Mouse (Mus musculus): ENCODE measurements around the gene Gm44502. TPM values are rescaled to one million over a fixed set of nuclear protein-coding genes. Genes with fewer than 3 reads are reported as not detected.
"Not testable (repeated sequence)": the region's sequence is repeated elsewhere in the genome, so short reads cannot be mapped to it uniquely, and the experiment has no call there.

Gene Gm44502
- total RNA-seq, 2 experiments from 2014 or later = not detected

GRCm38 (mm10) chr15:89454857-89455256 is 25.4 kb upstream of the Gm44502 start:
- DNase-seq (ENCODE audit: low spot score in 2 of 2) = no peak

GRCm38 (mm10) chr15:89453865-89454478 is 24.5 kb upstream of the Gm44502 start, which contains the start of gene Mapk8ip2:
Mapk8ip2 (plus strand) TSS chr15:89453913.
- DNase-seq (ENCODE audit: low spot score in 2 of 2) = peak in 1 of 2 experiments; percentile 67

- no peak for DNase-seq (ENCODE audit: low spot score in 2 of 2)
These were observed 23.7 kb upstream of the Gm44502 start for GRCm38 (mm10) chr15:89452906-89453864.

GRCm38 (mm10) chr15:89442486-89443070 is 13.1 kb upstream of the Gm44502 start:
- no peak for DNase-seq (ENCODE audit: low spot score in 2 of 2)

GRCm38 (mm10) chr15:89435878-89436277 is 6.4 kb upstream of the Gm44502 start:
- no peak for DNase-seq (ENCODE audit: low spot score in 2 of 2)

- DNase-seq (ENCODE audit: low spot score in 2 of 2) = no peak
These were observed 4.6 kb upstream of the Gm44502 start for GRCm38 (mm10) chr15:89434136-89434535.

GRCm38 (mm10) chr15:89432946-89433345 is 3.5 kb upstream of the Gm44502 start:
- DNase-seq (ENCODE audit: low spot score in 2 of 2) = no peak

- DNase-seq (ENCODE audit: low spot score in 2 of 2) = no peak
These were observed 2.3 kb upstream of the Gm44502 start for GRCm38 (mm10) chr15:89431806-89432205.

- DNase-seq (ENCODE audit: low spot score in 2 of 2) = no peak
These were observed 1.8 kb upstream of the Gm44502 start for GRCm38 (mm10) chr15:89431271-89431670.

- not testable (repeated sequence) for DNase-seq (ENCODE audit: low spot score in 2 of 2)
These were observed 1.3 kb upstream of the Gm44502 start for GRCm38 (mm10) chr15:89430771-89431170.

GRCm38 (mm10) chr15:89430341-89430740 is 845 bp upstream of the Gm44502 start:
- no peak for DNase-seq (ENCODE audit: low spot score in 2 of 2)

- no peak for DNase-seq (ENCODE audit: low spot score in 2 of 2)
These were observed 610 bp downstream of the Gm44502 start for GRCm38 (mm10) chr15:89428821-89429351.

- DNase-seq (ENCODE audit: low spot score in 2 of 2) = no peak
These were observed 1.2 kb downstream of the Gm44502 start for GRCm38 (mm10) chr15:89428136-89428790.

GRCm38 (mm10) chr15:89426716-89427115 is 2.8 kb downstream of the Gm44502 start:
- no peak for DNase-seq (ENCODE audit: low spot score in 2 of 2)

GRCm38 (mm10) chr15:89425711-89426121 is 3.8 kb downstream of the Gm44502 start, which contains the start of gene Cpt1b:
Cpt1b (minus strand) TSS chr15:89425863.
- DNase-seq (ENCODE audit: low spot score in 2 of 2) = no peak

GRCm38 (mm10) chr15:89424621-89425020 is 4.9 kb downstream of the Gm44502 start:
- no peak for DNase-seq (ENCODE audit: low spot score in 2 of 2)

- no peak for DNase-seq (ENCODE audit: low spot score in 2 of 2)
These were observed 7.6 kb downstream of the Gm44502 start for GRCm38 (mm10) chr15:89421938-89422337.

- no peak for DNase-seq (ENCODE audit: low spot score in 2 of 2)
These were observed 14.2 kb downstream of the Gm44502 start for GRCm38 (mm10) chr15:89415282-89415681.

GRCm38 (mm10) chr15:89410118-89410517 is 19.4 kb downstream of the Gm44502 start, which contains the start of gene Syce3:
Syce3 (minus strand) TSS chr15:89410503.
- no peak for DNase-seq (ENCODE audit: low spot score in 2 of 2)

GRCm38 (mm10) chr15:89406691-89407090 is 22.8 kb downstream of the Gm44502 start:
- no peak for DNase-seq (ENCODE audit: low spot score in 2 of 2)
